Mouse (Mus musculus): ENCODE results near the gene 4933409G03Rik. TPM values are rescaled to one million over a fixed set of nuclear protein-coding genes. Genes with fewer than 3 reads are reported as not detected.
"Not testable (repeated sequence)": the region's sequence is repeated elsewhere in the genome, so short reads cannot be mapped to it uniquely, and the experiment has no call there.

The 4933409G03Rik gene
- polyA plus RNA-seq (2015; fragmentation: Nextera tagmentation; extraction: Ambion mirVana), result not detected in 2 replicates

- Histone ChIP-seq H3K4me1 (no peaks in the 10 kb centered on the region), H3K9me3 (replicated peaks) (no peaks in the 10 kb centered on the region), H3K27me3 (no peaks in the 10 kb centered on the region), H3K9ac (no peak within 1 kb of the TSS), H3K36me3 (ENCODE audit: poor library complexity, severe bottlenecking) (no peaks in the 10 kb centered on the region), H3K4me3 (no peak within 1 kb of the TSS), H3K4me2 (no peak within 1 kb of the TSS), H3K27ac (no peak within 1 kb of the TSS)
- ATAC-seq, result no peak
- WGBS, result 95% methylated on average over 5 of the region's 5 CpGs
Observed at GRCm38 (mm10) chr2:68582113-68582512, at the start of gene 4933409G03Rik. TSS of gene 4933409G03Rik (plus strand) at chr2:68582413.

- 69% methylated on average over 2 of the region's 2 CpGs for WGBS
- H3K9me3 ChIP-seq (replicated peaks), result no peaks in the 10 kb centered on the region
- H3K9ac ChIP-seq, result no peak overlapping the region
- no peak for ATAC-seq
- H3K36me3 ChIP-seq (ENCODE audit: poor library complexity, severe bottlenecking), result no peaks in the 10 kb centered on the region
- H3K4me1 ChIP-seq, result no peaks in the 10 kb centered on the region
- H3K27ac ChIP-seq, result no peak overlapping the region
- no peak overlapping the region for H3K4me2 ChIP-seq
- H3K4me3 ChIP-seq, result no peak overlapping the region
- H3K27me3 ChIP-seq, result no peaks in the 10 kb centered on the region
Observed at GRCm38 (mm10) chr2:68544190-68544589, 38.0 kb upstream of the 4933409G03Rik start.

GRCm38 (mm10) chr2:68560821-68561220 lies 21.4 kb upstream of the 4933409G03Rik start:
- ATAC-seq, result no peak
- WGBS, result 55% methylated on average over 4 of the region's 4 CpGs
- Histone ChIP-seq H3K4me1 (no peaks in the 10 kb centered on the region), H3K4me2 (no peak overlapping the region), H3K27me3 (no peaks in the 10 kb centered on the region), H3K27ac (no peak overlapping the region), H3K36me3 (ENCODE audit: poor library complexity, severe bottlenecking) (no peaks in the 10 kb centered on the region), H3K9me3 (replicated peaks) (no peaks in the 10 kb centered on the region), H3K4me3 (no peak overlapping the region), H3K9ac (no peak overlapping the region)

GRCm38 (mm10) chr2:68563331-68563730 lies 18.9 kb upstream of the 4933409G03Rik start:
- peak; percentile 63 for ATAC-seq
- WGBS, result 17% methylated on average over 3 of the region's 3 CpGs

GRCm38 (mm10) chr2:68568361-68568760 lies 13.9 kb upstream of the 4933409G03Rik start:
- Histone ChIP-seq H3K9ac (no peak overlapping the region), H3K4me2 (no peak overlapping the region), H3K4me3 (no peak overlapping the region), H3K4me1 (no peaks in the 10 kb centered on the region), H3K27me3 (no peaks in the 10 kb centered on the region), H3K36me3 (ENCODE audit: poor library complexity, severe bottlenecking) (no peaks in the 10 kb centered on the region), H3K9me3 (replicated peaks) (no peaks in the 10 kb centered on the region), H3K27ac (no peak overlapping the region)
- peak; percentile 65; the same call in 1 of the 2 replicates for ATAC-seq
- 90% methylated on average over 15 of the region's 15 CpGs for WGBS

More at GRCm38 (mm10) chr2:68563331-68563730, 18.9 kb upstream of the 4933409G03Rik start:
- no peaks in the 10 kb centered on the region for H3K27me3 ChIP-seq
- no peak overlapping the region for H3K4me2 ChIP-seq
- no peak overlapping the region for H3K4me3 ChIP-seq
- H3K4me1 ChIP-seq, result no peaks in the 10 kb centered on the region
- H3K27ac ChIP-seq, result no peak overlapping the region
- H3K9ac ChIP-seq, result no peak overlapping the region
- no peaks in the 10 kb centered on the region for H3K9me3 ChIP-seq (replicated peaks)
- H3K36me3 ChIP-seq (ENCODE audit: poor library complexity, severe bottlenecking), result no peaks in the 10 kb centered on the region

- 28% methylated on average over 4 of the region's 4 CpGs for WGBS
- no peak overlapping the region for H3K9ac ChIP-seq
- no peak overlapping the region for H3K27ac ChIP-seq
- no peak for ATAC-seq
- no peak overlapping the region for H3K4me3 ChIP-seq
- no peaks in the 10 kb centered on the region for H3K36me3 ChIP-seq (ENCODE audit: poor library complexity, severe bottlenecking)
- H3K4me1 ChIP-seq, result no peaks in the 10 kb centered on the region
- no peaks in the 10 kb centered on the region for H3K9me3 ChIP-seq (replicated peaks)
- H3K4me2 ChIP-seq, result no peak overlapping the region
- no peaks in the 10 kb centered on the region for H3K27me3 ChIP-seq
Observed at GRCm38 (mm10) chr2:68572340-68572739, 9.9 kb upstream of the 4933409G03Rik start.

- Histone ChIP-seq H3K27ac (no peak overlapping the region), H3K9ac (no peak overlapping the region)
- no peak for ATAC-seq
Observed at GRCm38 (mm10) chr2:68592765-68593164, 10.6 kb downstream of the 4933409G03Rik start.

GRCm38 (mm10) chr2:68656186-68656585 lies 74.0 kb downstream of the 4933409G03Rik start, which contains the start of gene 4932414N04Rik:
TSS of gene 4932414N04Rik (plus strand) at chr2:68656486.
- not testable (repeated sequence) for ATAC-seq; H3K4me1 ChIP-seq; H3K4me2 ChIP-seq; H3K27ac ChIP-seq; H3K27me3 ChIP-seq; H3K36me3 ChIP-seq (ENCODE audit: poor library complexity, severe bottlenecking); H3K9me3 ChIP-seq (replicated peaks); H3K9ac ChIP-seq; H3K4me3 ChIP-seq
- WGBS, result 89% methylated on average over 2 of the region's 5 CpGs

More at GRCm38 (mm10) chr2:68592765-68593164, 10.6 kb downstream of the 4933409G03Rik start:
- Histone ChIP-seq H3K27me3 (no peaks in the 10 kb centered on the region), H3K4me1 (no peaks in the 10 kb centered on the region), H3K4me2 (no peak overlapping the region), H3K9me3 (replicated peaks) (no peaks in the 10 kb centered on the region), H3K36me3 (ENCODE audit: poor library complexity, severe bottlenecking) (no peaks in the 10 kb centered on the region), H3K4me3 (no peak overlapping the region)
- 77% methylated on average over 3 of the region's 3 CpGs for WGBS

Other genes starting within 250 kb of the 4933409G03Rik start
- 27.7 and 28.2 TPM in 2 replicates for gene Stk39, start 110.1 kb upstream of the 4933409G03Rik start, polyA plus RNA-seq (2015; fragmentation: Nextera tagmentation; extraction: Ambion mirVana)
- gene 4932414N04Rik, start 74.1 kb downstream of the 4933409G03Rik start, polyA plus RNA-seq (2015; fragmentation: Nextera tagmentation; extraction: Ambion mirVana), result not detected in 2 replicates

All from forebrain, embryonic 13.5 days (tissue).